Mouse (Mus musculus) skeletal muscle tissue, postnatal 0 days (tissue): ENCODE data around the gene 1700024B05Rik. TPM values are rescaled to one million over a fixed set of nuclear protein-coding genes. Genes with fewer than 3 reads are reported as not detected.

Source experiments
- polyA plus RNA-seq: library from polyadenylated mRNA; unstranded; fragments of >200 nt; fragmentation: Nextera tagmentation; extraction: Ambion mirVana; gene quantifications from 2 replicates; pipeline ENCODE4 v1.2.1, GENCODE M21; 2015

Gene 1700024B05Rik
- polyA plus RNA-seq: not detected in 2 replicates

DNA sequence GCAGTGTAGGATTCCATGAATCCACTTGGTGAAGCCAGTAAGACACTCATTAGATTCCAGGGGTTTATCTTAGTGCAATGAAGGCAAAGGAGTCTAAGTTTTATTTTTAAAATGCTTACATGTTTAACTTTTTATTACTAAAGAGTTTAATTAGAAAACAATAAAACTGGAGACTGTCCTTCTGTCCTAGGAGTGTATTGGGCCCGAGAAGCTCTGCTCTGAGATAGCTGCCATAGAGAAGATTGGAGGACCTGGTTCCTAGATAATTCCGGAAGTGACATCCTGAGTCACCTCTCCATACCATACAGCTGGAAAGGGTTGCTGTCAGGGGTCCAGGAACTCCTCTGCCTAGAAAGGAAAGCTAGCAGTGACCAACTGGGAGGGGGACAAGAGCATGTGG is at the start of gene 1700024B05Rik:
Gene 1700024B05Rik (plus strand): TSS at position 301 of the 400 bp plus-strand sequence.

DNA sequence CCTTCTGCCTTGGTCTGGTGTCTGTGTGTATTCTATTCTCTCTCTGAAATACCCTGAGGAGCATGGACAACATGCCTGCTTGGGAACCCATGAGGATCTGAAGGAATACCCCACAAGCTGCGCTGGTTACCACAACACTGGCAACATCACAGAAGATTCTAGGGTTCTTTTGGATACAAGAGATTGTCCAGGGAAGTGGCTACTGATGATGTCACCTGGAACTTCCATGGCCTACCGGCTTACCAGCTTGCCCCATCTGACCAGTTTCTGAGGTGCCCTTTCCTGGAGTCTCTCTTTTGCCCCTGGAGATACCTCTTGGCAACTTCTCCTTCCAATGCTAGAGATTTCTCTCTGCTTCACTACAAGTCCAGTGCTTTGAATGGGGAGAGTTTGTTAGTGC is 36.6 kb upstream of the 1700024B05Rik start, which contains the start of gene Gm7980:
Gene Gm7980 (minus strand): TSS at position 101 of the 400 bp plus-strand sequence.

DNA sequence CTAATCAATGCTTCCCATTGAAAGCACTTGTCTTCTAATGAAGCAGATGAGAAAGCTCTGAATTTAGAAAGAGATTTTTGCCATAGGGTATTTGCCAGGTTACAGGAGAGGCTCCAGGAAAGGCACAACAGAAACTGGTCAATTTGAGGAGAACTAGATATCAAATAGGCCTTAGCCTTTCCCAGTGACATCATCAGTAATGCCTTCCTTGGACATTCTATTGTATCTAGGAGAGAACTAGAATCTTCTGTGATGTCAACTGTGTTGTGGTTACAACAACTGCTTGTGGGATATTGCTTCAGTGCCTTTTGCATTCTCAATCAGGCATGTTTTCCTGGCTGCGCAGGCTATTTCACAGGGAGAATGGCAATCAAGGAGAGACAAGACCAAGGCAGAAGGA is 19.1 kb upstream of the 1700024B05Rik start, which contains the start of gene 1700049E17Rik1:
Gene 1700049E17Rik1 (plus strand): TSS at position 301 of the 400 bp plus-strand sequence.

DNA sequence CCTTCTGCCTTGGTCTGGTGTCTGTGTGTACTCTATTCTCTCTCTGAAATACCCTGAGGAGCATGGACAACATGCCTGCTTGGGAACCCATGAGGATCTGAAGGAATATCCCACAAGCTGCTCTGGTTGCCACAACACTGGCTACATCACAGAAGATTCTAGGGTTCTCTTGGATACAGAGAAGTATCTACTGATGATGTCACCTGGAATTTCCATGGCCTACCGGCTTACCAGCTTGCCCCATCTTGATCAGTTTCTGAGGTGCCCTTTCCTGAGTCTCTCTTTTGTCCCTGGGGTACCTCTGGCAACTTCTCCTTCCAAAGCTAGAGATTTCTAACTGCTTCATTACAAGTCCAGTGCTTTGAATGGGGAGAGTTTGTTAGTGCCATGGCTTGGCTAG is 24.0 kb downstream of the 1700024B05Rik start, which contains the start of gene Gm6401:
Gene Gm6401 (minus strand): TSS at position 101 of the 400 bp plus-strand sequence.

DNA sequence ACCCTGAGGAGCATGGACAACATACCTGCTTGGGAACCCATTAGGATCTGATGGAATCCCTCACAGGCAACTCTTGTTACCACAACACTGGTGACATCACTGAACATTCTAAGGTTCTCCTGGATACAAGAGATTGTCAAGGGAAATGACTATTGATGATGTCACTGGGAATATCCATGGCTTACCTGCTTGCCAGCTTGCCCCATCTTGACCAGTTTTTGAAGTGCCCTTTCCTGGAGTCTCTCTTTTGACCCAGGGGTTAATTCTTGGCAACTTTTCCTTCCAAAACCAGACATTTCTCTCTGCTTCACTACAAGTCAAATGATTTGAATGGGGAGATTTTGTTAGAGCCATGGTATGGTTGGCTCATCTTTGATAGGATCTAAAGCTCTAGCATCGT is 39.4 kb downstream of the 1700024B05Rik start, which contains the start of gene Gm3543:
Gene Gm3543 (minus strand): TSS at position 101 of the 400 bp plus-strand sequence.

Other genes starting within 250 kb of the 1700024B05Rik start
- not detected in 2 replicates for gene Gm8068, start 242.1 kb upstream of the 1700024B05Rik start, polyA plus RNA-seq
- gene Gm7929, start 193.4 kb upstream of the 1700024B05Rik start, polyA plus RNA-seq: not detected in 2 replicates
- gene Gm47189, start 171.6 kb upstream of the 1700024B05Rik start, polyA plus RNA-seq: not detected in 2 replicates
- not detected in 2 replicates for gene Gm7980, start 36.7 kb upstream of the 1700024B05Rik start, polyA plus RNA-seq
- not detected in 2 replicates for gene 1700049E17Rik1, start 19.0 kb upstream of the 1700024B05Rik start, polyA plus RNA-seq
- not detected in 2 replicates for gene Gm6401, start 23.9 kb downstream of the 1700024B05Rik start, polyA plus RNA-seq
- gene Gm3543, start 39.3 kb downstream of the 1700024B05Rik start, polyA plus RNA-seq: not detected in 2 replicates
- not detected in 2 replicates for gene Gm7951, start 173.4 kb downstream of the 1700024B05Rik start, polyA plus RNA-seq
- gene Gm17027, start 218.6 kb downstream of the 1700024B05Rik start, polyA plus RNA-seq: not detected in 2 replicates
- gene Gm3573, start 246.8 kb downstream of the 1700024B05Rik start, polyA plus RNA-seq: not detected in 2 replicates